Mouse (Mus musculus): ENCODE results near the gene Fkbpl.

DNA sequence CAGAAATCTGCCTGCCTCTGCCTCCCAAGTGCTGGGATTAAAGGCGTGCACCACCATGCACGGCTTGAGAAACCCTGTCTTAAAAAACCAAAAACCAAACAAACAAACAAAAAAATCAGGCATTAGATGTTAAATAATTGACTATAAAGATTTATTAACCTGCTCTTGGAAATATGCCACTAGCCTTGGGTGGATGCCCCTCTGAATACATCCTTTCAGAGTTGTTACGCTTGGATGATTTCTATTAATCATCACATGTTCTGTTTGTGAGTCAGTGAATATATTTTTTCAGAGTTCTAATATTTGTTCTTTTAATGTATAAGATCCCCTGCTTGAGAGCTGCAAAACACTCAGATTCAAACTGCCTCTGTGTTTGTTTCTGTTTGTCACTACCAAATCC, 19.6 kb upstream of the Fkbpl start:
- TF ChIP-seq CTCF (IDR thresholded peaks at IDR 0.05; ENCODE audit: extremely low read depth, insufficient read depth, insufficient read length, insufficient replicate concordance) (no peak), POLR2A (IDR thresholded peaks at IDR 0.05; ENCODE audit: low read depth, low read length) (no peak)

Measured in spleen, adult 2 months (tissue).